Mouse (Mus musculus) hindbrain, embryonic 11.5 days (tissue): ENCODE results near the gene Tanc1. TPM values are rescaled to one million over a fixed set of nuclear protein-coding genes. Genes with fewer than 3 reads are reported as not detected.

Experiments used
- ATAC-seq: fragments of 200-750 bp; cut with Nextera tagmentation; 2 replicates; pipeline ENCODE4 v1.8.0; 2017; ENCODE audit warnings: mild to moderate bottlenecking, moderate TSS enrichment, moderate library complexity; ENCODE audit not compliant: low FRiP score
- DNase-seq: peaks from one replicate; pipeline ENCODE4 v3.0.0-alpha.2; 2015; ENCODE audit warnings: low spot score
- H3K27ac ChIP-seq: fragments of 300-500 bp; sonication (generic); 2 replicates; pipeline ENCODE4 v1.5.1; 2014; ENCODE audit warnings: mild to moderate bottlenecking, low read depth, low read length
- H3K27me3 ChIP-seq: fragments of 300-500 bp; sonication (generic); 2 replicates; pipeline ENCODE4 v1.6.1; 2014; ENCODE audit warnings: mild to moderate bottlenecking, low read length, moderate library complexity, mixed read lengths; ENCODE audit not compliant: control insufficient read depth, insufficient read depth
- H3K36me3 ChIP-seq: fragments of 300-500 bp; sonication (generic); 2 replicates; pipeline ENCODE4 v1.6.1; 2014; ENCODE audit warnings: mild to moderate bottlenecking, low read length, moderate library complexity, mixed read lengths; ENCODE audit not compliant: control insufficient read depth, insufficient read depth
- H3K4me1 ChIP-seq: fragments of 300-500 bp; sonication (generic); replicated peaks from 2 replicates; pipeline ENCODE4 v1.6.1; 2014; ENCODE audit warnings: low read length, mixed read lengths; ENCODE audit not compliant: control insufficient read depth, insufficient read depth
- H3K4me2 ChIP-seq: fragments of 300-500 bp; sonication (generic); replicated peaks from 2 replicates; pipeline ENCODE4 v1.6.1; 2014; ENCODE audit warnings: mild to moderate bottlenecking, low read depth, low read length
- H3K4me3 ChIP-seq: fragments of 300-500 bp; sonication (generic); 2 replicates; pipeline ENCODE4 v1.5.1; 2014; ENCODE audit warnings: low read depth, low read length
- H3K9ac ChIP-seq: fragments of 300-500 bp; sonication (generic); 2 replicates; pipeline ENCODE4 v1.6.1; 2014; ENCODE audit warnings: low read depth, low read length
- H3K9me3 ChIP-seq: fragments of 300-500 bp; sonication (generic); 2 replicates; pipeline ENCODE4 v1.6.1; 2016; ENCODE audit warnings: low read length; ENCODE audit not compliant: control insufficient read depth
- WGBS: fragments of 180-500 bp; shearing (Covaris S2); extraction: QIAGEN DNeasy Blood & Tissue Kit; methylation state at CpG from one replicate; pipeline ENCODE4 v1.1.7; 2014; 5-methylcytosine and 5-hydroxymethylcytosine counted together
- polyA plus RNA-seq: library from polyadenylated mRNA; unstranded; fragments of >200 nt; fragmentation: Nextera tagmentation; extraction: Ambion mirVana; gene quantifications from 2 replicates; pipeline ENCODE4 v1.2.1, GENCODE M21; 2014

The Tanc1 gene
- polyA plus RNA-seq, 1 experiment from 2014 or later = 11.2 TPM

- Histone ChIP-seq H3K4me2 (no peak overlapping the region), H3K27ac (no peak overlapping the region), H3K9ac (no peak overlapping the region), H3K4me3 (no peak overlapping the region), H3K9me3 (no peaks in the 10 kb centered on the region), H3K27me3 (0 out of 2 replicates have a peak, but pooled peaks cover 3% of the 10 kb centered on the region), H3K36me3 (no peaks in the 10 kb centered on the region), H3K4me1 (peaks cover 6% of the 10 kb centered on the region)
- ATAC-seq (no peak), DNase-seq (no peak)
- 80% methylated on average over 5 of the region's 5 CpGs for WGBS
Observed at GRCm38 (mm10) chr2:59652702-59653101, 40.9 kb downstream of the Tanc1 start.

GRCm38 (mm10) chr2:59653306-59654165 lies 41.7 kb downstream of the Tanc1 start:
- peak; percentile 75; the same call in 1 of the 2 replicates for ATAC-seq
- WGBS = 47% methylated on average over 8 of the region's 8 CpGs
- H3K27me3 ChIP-seq = no peaks in the 10 kb centered on the region
- H3K27ac ChIP-seq = no peak overlapping the region
- no peaks in the 10 kb centered on the region for H3K36me3 ChIP-seq
- H3K4me3 ChIP-seq = no peak overlapping the region
- H3K4me2 ChIP-seq = no peak overlapping the region
- H3K9me3 ChIP-seq = no peaks in the 10 kb centered on the region
- no peak overlapping the region for H3K9ac ChIP-seq
- peaks cover 3% of the 10 kb centered on the region for H3K4me1 ChIP-seq
- peak; percentile 50 for DNase-seq

- Histone ChIP-seq H3K4me1 (no peaks in the 10 kb centered on the region; the same call in none of the 2 replicates), H3K36me3 (no peaks in the 10 kb centered on the region), H3K27ac (no peak overlapping the region), H3K9me3 (no peaks in the 10 kb centered on the region), H3K4me3 (no peak overlapping the region), H3K27me3 (no peaks in the 10 kb centered on the region), H3K9ac (no peak overlapping the region), H3K4me2 (no peak overlapping the region)
- ATAC-seq = no peak
- WGBS = 65% methylated on average over 7 of the region's 7 CpGs
- no peak for DNase-seq
Observed at GRCm38 (mm10) chr2:59655471-59655870, 43.6 kb downstream of the Tanc1 start.

GRCm38 (mm10) chr2:59656680-59657079 lies 44.8 kb downstream of the Tanc1 start:
- no peak for ATAC-seq
- Histone ChIP-seq H3K4me3 (no peak overlapping the region), H3K4me2 (no peak overlapping the region), H3K4me1 (no peaks in the 10 kb centered on the region; the same call in none of the 2 replicates), H3K9me3 (no peaks in the 10 kb centered on the region), H3K36me3 (no peaks in the 10 kb centered on the region), H3K27me3 (no peaks in the 10 kb centered on the region), H3K9ac (no peak overlapping the region), H3K27ac (no peak overlapping the region)
- WGBS = 56% methylated on average over 5 of the region's 5 CpGs
- DNase-seq = no peak

- 85% methylated on average over 6 of the region's 6 CpGs for WGBS
- Histone ChIP-seq H3K27ac (no peak overlapping the region), H3K27me3 (no peaks in the 10 kb centered on the region), H3K4me3 (no peak overlapping the region), H3K4me2 (no peak overlapping the region), H3K9ac (no peak overlapping the region), H3K9me3 (no peaks in the 10 kb centered on the region), H3K36me3 (no peaks in the 10 kb centered on the region), H3K4me1 (no peaks in the 10 kb centered on the region; the same call in none of the 2 replicates)
- DNase-seq (no peak), ATAC-seq (no peak)
Observed at GRCm38 (mm10) chr2:59659686-59660085, 47.8 kb downstream of the Tanc1 start.

GRCm38 (mm10) chr2:59660891-59661805 lies 49.3 kb downstream of the Tanc1 start:
- no peak overlapping the region for H3K4me2 ChIP-seq
- H3K9ac ChIP-seq = no peak overlapping the region
- no peaks in the 10 kb centered on the region for H3K27me3 ChIP-seq
- ATAC-seq = no peak
- 70% methylated on average over 16 of the region's 16 CpGs for WGBS
- H3K4me3 ChIP-seq = no peak overlapping the region
- no peaks in the 10 kb centered on the region for H3K36me3 ChIP-seq
- DNase-seq = no peak
- H3K9me3 ChIP-seq = no peaks in the 10 kb centered on the region
- no peak overlapping the region for H3K27ac ChIP-seq
- H3K4me1 ChIP-seq = no peaks in the 10 kb centered on the region; the same call in none of the 2 replicates

- no peak for ATAC-seq
- 85% methylated on average over 16 of the region's 16 CpGs for WGBS
Observed at GRCm38 (mm10) chr2:59664803-59665567, 53.1 kb downstream of the Tanc1 start.

GRCm38 (mm10) chr2:59666533-59666932 lies 54.7 kb downstream of the Tanc1 start:
- no peak for DNase-seq
- no peaks in the 10 kb centered on the region for H3K9me3 ChIP-seq
- no peak overlapping the region for H3K27ac ChIP-seq
- H3K36me3 ChIP-seq = no peaks in the 10 kb centered on the region
- WGBS = 87% methylated on average over 5 of the region's 5 CpGs
- no peak overlapping the region for H3K4me3 ChIP-seq
- ATAC-seq = no peak
- no peak overlapping the region for H3K4me2 ChIP-seq
- no peaks in the 10 kb centered on the region for H3K27me3 ChIP-seq
- H3K4me1 ChIP-seq = no peaks in the 10 kb centered on the region
- H3K9ac ChIP-seq = no peak overlapping the region

More at GRCm38 (mm10) chr2:59664803-59665567, 53.1 kb downstream of the Tanc1 start:
- no peaks in the 10 kb centered on the region for H3K9me3 ChIP-seq
- no peaks in the 10 kb centered on the region for H3K36me3 ChIP-seq
- H3K4me2 ChIP-seq = no peak overlapping the region
- no peak overlapping the region for H3K4me3 ChIP-seq
- no peak overlapping the region for H3K27ac ChIP-seq
- H3K4me1 ChIP-seq = no peaks in the 10 kb centered on the region; the same call in 1 of the 2 replicates
- no peak for DNase-seq
- no peaks in the 10 kb centered on the region for H3K27me3 ChIP-seq
- H3K9ac ChIP-seq = no peak overlapping the region
